Mouse (Mus musculus) liver, adult (tissue): ENCODE measurements around the gene Sema7a.

Experiments used
- GATA4 ChIP-seq: IDR thresholded peaks from 2 replicates; pipeline ENCODE4 v1.6.1; 2014; ENCODE audit warnings: mild to moderate bottlenecking, low read length; ENCODE audit not compliant: insufficient replicate concordance

The Sema7a gene

DNA sequence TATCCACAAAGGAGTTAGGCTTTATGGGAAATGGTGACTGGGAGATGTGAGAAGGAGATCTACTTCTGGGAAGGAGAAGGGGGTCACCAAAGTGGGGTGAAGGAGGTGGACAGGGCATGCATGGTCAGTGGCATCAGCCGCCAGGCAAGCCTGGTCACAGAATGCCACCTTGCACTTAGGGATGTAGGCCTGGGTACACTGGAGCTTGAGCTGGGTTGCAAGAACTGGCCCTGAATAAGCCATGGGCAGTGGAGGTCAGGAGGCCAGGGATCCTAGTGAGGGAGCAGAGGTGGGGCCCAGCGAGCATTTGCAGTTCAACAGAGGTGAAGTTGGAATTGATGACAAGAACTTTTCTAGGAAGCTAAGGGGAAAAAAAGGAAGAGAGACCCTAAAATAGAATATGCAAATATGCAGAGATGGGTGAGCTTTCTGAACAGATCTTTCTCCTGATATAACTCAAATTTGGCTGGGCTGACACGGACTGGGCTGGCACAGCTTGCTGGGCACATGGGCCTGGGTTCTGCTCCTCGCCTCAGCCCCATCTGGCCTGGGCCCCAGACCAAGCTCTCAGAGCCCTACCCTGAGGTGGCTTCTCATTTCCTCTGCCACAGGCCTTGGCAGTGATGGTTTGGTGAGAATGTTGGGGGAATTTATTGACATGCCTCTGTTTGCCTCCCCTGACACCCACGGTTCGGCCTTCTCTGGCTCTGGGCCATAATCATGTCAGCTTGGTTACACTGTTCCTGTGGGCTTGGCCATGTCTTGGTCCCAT is 6.9 kb upstream of the Sema7a start:
- TF ChIP-seq GATA4: no peak

DNA sequence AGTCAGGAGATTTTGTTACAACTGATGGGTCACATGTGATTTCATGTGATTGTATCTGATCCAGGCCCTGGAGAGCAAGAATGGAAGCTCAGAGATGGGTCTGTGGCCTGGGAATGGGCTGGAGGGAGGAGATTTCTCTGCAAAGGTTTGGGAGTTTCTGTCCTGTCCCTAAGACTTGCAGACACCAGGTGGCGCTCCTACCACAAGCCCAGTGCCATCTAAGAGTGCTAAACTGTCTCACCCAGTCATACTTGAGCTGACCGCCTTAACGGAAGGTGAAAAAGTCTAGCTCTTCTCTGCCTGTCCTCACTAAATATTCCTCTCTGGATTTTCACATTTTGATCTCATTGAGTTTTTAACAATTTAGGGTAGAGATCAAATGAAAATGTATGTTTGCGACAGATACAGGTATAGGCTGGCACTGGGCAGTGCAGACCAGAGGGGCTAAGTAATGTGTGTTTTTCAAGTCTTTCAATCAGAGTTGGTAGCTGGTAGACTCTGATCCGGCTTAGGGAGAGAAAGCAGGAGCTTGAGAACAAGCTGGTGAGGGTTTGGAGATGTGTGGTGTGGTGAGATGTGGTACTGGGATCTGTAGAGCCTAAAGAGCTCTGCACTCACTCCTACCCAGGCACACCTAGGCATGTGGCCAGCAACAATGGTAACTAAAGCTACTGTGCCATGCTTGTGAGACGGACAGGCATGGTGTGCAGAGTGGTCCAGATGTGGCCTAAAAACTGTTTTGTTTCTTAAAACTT is 4.1 kb upstream of the Sema7a start:
- no peak for TF ChIP-seq GATA4

DNA sequence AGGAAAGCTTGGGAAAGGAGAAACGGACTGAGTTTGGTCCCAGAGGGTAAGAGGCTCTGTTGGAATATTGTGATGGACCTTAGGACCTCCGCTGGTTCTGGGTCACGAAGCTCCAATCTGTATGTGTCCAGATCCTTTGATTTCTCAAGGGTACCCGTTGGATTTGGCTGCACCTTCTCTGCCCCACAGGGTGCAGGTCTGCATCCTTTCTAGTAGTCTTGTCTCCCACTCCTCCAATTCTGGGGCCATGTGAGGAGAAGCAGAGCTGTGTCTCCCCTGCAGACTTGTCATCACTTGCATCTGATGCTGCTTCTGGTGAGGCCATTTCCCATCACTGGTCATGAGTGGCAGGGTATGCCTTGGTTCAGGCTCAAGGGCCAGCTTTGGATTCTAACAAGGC is 2.7 kb upstream of the Sema7a start:
- TF ChIP-seq GATA4: no peak

DNA sequence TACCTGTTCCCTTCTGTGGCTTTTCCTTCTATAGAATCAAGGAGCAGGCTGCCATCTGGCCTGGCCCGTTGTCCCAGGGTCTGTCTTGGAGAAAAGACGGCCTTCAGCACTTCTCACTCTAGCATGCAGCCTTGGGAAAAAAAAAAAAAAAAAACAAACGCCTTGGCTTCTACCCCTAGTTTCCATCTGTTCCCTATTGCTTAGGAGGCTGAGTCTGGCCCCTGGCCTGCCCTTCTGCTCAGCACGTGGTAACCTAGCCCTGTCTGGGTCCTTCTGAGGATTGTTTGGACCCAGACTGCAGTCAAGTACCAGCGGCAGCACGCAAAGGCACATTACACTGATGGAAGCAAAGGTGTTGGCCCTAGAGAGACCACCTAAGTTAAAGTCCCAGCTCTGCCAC is 2.3 kb upstream of the Sema7a start:
- TF ChIP-seq GATA4: no peak

DNA sequence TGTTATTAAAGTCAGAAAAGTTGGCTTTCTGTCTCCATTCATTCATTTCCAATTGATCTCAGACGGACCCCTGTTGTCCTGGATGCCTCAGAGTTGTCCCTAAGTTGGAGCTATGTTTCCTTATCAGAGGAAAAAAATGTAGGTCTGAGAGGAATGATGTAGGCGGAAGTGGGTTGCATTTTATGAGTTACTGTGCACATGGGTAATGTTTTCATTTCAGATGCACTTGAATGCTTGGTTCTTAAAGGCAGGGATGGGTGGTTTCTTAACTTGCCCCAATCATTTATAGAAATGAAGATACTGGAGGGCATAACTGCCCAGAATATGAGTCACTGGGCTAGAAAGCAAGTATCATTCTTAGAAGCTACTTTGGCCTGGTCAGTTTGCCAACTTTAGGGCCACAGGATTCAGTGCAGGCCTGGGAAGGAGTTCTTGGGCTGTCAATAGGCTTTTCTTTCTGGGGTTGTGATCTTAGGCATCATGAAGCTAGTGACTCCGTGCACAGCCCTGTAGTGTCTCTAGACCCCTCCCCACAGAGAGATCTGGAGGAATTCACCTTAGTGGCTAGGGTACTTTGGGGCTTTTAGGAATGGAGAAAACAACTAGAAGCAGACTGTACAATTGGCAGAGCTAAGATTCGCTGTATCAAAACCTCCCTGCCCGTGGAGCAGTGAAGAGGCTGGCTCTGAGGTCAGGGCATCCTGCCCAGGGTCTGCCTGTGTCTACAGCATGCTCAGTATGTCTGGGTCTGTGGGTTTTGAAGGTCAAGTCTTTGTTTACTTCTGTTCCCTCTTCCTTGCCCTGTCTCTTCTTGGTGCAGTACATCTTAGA is 1.5 kb upstream of the Sema7a start:
- no peak for TF ChIP-seq GATA4

DNA sequence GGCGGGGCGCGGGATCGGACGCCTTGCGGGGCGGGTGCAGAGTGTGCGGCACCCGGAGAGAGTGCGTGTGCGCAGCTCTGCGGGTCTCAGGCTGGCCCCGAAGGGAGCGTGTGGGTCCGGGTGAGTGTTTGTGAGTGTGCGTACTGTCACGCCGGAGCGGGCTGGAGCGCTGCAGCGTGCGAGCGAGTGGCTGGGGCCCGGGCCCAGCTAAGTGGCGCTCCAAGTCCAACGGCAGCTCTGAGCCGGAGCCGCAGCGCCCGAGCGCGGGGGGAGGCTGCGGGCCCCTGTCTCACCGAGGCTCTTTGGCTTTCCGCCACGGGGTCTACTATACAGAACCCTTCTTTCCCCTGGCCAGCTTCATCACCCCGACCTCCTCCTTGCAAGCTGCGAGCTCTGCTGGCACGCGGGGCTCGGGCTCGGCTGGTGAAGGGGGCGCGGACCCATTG is 460 bp downstream of the Sema7a start:
- TF ChIP-seq GATA4: no peak

DNA sequence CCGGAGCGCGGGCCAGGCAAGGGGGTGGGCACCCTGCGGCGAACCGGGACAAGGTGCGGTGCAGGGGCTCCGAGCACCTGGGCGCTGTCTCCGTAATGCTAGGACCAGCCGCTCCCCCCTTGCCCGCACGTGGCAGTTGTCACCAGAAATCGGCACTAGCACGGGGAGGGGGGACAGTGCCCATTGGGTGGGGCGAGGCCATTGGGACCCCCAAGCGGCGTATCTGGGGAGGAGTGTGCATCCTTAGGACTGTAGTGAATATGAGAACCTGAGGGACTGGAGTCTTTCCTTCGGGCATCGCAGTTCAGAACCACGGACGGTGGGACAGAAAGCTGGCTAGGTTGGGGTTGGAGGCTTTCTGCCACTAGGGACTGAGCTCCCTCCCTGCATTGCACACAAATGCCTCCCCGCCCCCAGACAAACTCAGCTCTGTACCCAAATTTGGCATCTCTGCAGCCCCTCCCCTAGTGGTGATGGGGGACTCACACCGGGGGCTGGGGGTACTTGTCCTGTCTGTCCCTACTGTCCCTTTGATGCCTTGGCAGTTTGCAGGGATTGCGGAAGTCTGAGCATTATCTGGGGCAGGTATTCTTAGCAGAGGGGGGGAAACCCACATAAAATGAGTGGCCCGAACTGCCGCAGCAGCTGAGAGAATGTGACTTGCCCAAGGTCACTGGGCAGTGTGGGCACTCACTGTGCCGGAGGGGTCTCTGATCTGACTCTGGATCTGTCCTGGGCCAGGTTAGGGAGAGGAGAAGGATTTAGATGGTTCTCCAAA is 1.1 kb downstream of the Sema7a start:
- TF ChIP-seq GATA4: no peak

DNA sequence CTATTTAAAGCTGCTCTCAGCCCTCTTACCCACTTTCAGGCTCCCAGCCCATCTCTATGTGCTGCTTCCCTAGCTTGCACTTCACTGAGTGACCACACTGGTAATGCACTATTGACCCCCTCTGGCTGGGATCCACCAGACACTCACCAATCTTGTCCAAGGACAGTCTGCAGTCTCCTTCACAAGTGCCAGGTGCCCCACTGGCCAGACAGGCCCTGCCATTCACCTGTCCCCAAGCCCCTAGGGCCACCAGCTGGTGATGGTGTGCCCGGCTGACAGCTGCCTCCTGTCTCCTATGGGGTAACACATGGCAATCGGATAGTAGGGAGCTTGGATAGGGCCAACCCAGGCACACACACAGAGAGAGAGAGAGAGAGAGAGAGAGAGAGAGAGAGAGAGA is 2.1 kb downstream of the Sema7a start:
- no peak for TF ChIP-seq GATA4

DNA sequence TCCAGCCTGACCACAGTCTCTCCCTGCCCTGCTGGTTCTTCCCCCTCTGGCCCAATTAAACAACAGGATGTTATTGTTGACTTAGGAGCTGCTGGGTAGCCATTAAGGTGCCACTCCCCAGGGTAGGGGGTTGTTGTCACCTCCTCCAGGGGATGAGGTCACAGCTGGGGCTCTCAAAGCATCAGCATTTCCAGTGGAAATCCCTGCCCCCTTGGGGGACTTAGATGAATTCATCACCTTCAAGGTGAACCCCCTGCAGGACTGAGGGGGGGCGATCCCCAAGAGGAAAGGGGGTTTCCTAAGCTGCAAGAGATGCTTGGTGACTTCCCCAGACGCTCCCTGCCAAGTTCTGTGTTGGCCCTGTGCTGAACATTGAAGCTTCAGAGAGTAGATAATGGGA is 3.2 kb downstream of the Sema7a start:
- TF ChIP-seq GATA4: no peak

DNA sequence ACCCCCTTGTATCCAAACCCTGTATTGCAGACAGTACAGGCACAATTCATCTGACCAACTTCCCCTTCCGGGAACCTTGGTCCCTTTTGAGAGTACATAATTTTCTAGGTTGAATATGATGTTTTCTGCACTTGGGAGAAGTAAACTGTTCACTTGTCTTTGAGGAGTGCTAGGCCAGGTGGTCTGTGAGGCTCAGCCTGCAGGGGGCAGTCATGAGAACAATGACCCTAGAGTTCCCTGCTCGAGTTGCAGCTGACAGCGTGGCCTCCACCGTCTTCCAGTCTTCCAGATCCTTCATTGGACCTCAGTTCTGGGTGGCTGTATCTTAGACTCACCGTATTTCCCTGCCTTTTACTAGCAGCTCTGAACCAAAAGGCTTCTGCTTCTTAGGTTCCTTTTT is 4.7 kb downstream of the Sema7a start:
- TF ChIP-seq GATA4: no peak

DNA sequence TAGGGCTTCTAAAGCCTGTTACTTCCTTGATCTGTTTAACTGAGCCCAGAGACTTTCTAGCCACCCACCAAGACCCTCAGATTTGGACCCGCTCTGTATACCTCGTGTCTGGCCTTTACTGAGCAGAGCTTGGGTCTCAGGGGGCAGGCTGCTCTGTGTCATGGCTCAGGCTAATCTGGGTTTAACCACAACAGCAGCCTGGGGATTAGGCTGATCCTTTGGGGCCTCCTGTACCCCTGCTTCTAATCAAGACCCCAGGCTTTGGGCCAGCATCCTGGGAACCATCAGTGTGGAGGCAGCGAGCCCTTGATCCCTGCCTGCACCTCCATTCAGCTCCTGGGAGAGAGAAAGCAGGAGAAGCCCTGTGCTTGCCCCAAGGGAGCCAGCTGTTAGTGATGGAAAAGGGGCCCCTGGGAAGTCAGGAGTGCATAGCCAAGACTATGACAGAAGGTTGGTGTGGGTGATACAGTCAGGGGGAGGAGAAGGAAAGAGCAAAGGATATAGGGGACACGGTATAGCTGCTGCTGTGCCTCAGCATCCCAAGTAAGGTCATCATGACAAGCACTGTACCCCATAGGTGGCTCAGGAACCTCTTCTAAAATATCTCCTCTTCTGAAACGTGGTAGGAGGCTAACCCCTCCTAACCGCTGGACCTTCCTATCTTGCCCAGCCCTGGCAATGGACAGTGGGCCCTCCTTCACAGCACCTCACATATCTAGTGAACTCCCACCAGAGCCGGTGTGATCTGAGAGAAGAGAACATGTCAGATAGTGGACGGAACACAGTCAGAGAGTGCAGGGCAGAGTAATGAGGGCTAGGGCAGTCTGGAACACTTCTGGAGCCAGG is 6.1 kb downstream of the Sema7a start:
- TF ChIP-seq GATA4: no peak

DNA sequence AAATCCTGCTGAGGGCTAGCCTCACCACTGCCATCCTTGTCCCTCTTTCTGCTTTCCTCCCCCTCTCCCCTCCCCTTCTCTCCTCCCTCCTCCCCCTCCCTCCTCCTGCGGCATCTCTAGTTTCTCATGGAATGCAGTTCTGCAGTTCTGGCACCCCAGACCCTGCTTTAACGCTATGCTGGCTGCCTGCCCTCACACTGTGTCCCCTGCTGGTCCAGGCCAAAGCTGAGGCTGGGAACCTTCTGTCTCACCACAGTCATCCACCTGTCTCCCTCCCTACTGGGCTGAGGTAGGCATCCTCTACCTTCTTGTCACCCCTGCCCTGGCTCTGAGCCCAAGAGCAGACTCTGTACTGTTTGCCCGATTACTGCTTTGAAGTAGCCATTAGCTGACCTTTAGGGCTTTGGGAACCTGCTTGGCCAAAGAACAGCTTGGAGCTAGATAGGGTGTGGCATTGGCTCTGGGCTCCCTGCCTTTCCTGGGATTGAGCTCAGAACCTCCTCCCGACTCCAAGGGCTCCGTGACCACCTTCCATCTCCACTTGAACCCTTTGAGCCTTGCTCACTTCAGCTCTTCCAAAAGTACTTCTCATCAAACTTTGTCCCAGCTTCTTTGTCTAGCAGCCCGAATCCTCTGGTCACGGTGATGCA is 7.6 kb downstream of the Sema7a start:
- no peak for TF ChIP-seq GATA4

DNA sequence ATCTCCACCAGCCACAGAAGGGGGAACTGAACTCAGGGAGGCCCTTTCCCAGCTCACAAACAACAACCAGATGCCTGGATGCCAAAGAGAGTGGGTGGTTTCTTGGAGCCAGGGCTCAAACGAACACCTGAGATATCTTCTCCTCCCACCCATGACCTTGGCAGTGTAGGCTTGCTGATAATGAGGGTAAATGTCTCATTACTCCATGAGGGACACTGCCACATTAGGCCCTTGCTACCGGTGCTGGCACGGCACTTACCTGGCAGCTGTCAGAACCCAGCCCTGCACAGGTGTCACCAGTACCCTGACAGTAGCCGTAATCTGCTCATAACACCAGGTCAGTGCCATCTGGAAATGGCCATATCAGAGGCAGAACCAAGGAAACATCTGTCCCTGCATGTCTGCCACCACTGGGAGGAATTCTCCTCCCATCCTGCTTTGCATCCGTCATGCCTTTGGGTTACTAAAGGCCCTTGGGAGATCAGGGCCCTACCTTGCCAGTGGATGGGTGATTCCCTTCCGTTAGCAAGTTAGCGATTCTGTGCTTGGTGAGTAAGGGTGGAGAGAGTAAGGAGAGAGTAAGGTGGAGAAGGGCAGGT is 8.5 kb downstream of the Sema7a start:
- no peak for TF ChIP-seq GATA4
